Mouse (Mus musculus) limb, embryonic 15.5 days (tissue): ENCODE data around the gene Serpina3f. TPM values are rescaled to one million over a fixed set of nuclear protein-coding genes. Genes with fewer than 3 reads are reported as not detected.

ENCODE experiments used
- ATAC-seq: fragments of 200-750 bp; cut with Nextera tagmentation; 2 replicates; pipeline ENCODE4 v1.8.0; 2017; ENCODE audit warnings: low read depth, moderate TSS enrichment; ENCODE audit not compliant: insufficient number of reproducible peaks, low FRiP score, low TSS enrichment
- H3K27ac ChIP-seq: fragments of 300-500 bp; sonication (generic); 2 replicates; pipeline ENCODE4 v1.5.1; 2015; ENCODE audit warnings: moderate library complexity, mild to moderate bottlenecking, inconsistent platforms
- H3K27me3 ChIP-seq: fragments of 300-500 bp; sonication (generic); 2 replicates; pipeline ENCODE4 v1.6.1; 2015; ENCODE audit warnings: inconsistent platforms
- H3K36me3 ChIP-seq: fragments of 300-500 bp; sonication (generic); 2 replicates; pipeline ENCODE4 v1.6.1; 2015; ENCODE audit warnings: inconsistent platforms
- H3K4me1 ChIP-seq: fragments of 300-500 bp; sonication (generic); 2 replicates; pipeline ENCODE4 v1.6.1; 2015; ENCODE audit warnings: inconsistent platforms
- H3K4me2 ChIP-seq: fragments of 300-500 bp; sonication (generic); 2 replicates; pipeline ENCODE4 v1.6.1; 2015; ENCODE audit warnings: mild to moderate bottlenecking, inconsistent platforms
- H3K4me3 ChIP-seq: fragments of 300-500 bp; sonication (generic); 2 replicates; pipeline ENCODE4 v1.5.1; 2015; ENCODE audit warnings: mild to moderate bottlenecking, inconsistent platforms
- H3K9ac ChIP-seq: fragments of 300-500 bp; sonication (generic); 2 replicates; pipeline ENCODE4 v1.6.1; 2015; ENCODE audit warnings: inconsistent platforms
- H3K9me3 ChIP-seq: fragments of 300-500 bp; sonication (generic); 2 replicates; pipeline ENCODE4 v1.6.1; 2016; ENCODE audit warnings: inconsistent platforms
- WGBS: fragments of 180-500 bp; shearing (Covaris S2); methylation state at CpG from one replicate; pipeline ENCODE4 v1.1.7; 2015; 5-methylcytosine and 5-hydroxymethylcytosine counted together
- polyA plus RNA-seq: library from polyadenylated mRNA; unstranded; fragments of >200 nt; fragmentation: Nextera tagmentation; extraction: Ambion mirVana; gene quantifications from 2 replicates; pipeline ENCODE4 v1.2.1, GENCODE M21; 2015

Serpina3f gene
- not detected in 2 replicates for polyA plus RNA-seq

GRCm38 (mm10) chr12:104214445-104214753 is at the start of gene Serpina3f:
Gene Serpina3f, plus strand, starts transcription at chr12:104214544.
- no peak within 1 kb of the TSS for H3K4me2 ChIP-seq
- H3K4me1 ChIP-seq, result no peaks in the 10 kb centered on the region
- WGBS, result 71% methylated on average over 1 of the region's 1 CpGs
- H3K4me3 ChIP-seq, result no peak within 1 kb of the TSS
- ATAC-seq, result no peak
- no peak within 1 kb of the TSS for H3K27ac ChIP-seq
- H3K27me3 ChIP-seq, result no peaks in the 10 kb centered on the region
- no peak within 1 kb of the TSS for H3K9ac ChIP-seq
- H3K36me3 ChIP-seq, result no peaks in the 10 kb centered on the region
- H3K9me3 ChIP-seq, result no peaks in the 10 kb centered on the region

GRCm38 (mm10) chr12:104174747-104175146 is 39.6 kb upstream of the Serpina3f start:
- Histone ChIP-seq H3K9ac (no peak overlapping the region), H3K4me2 (no peak overlapping the region), H3K27me3 (no peaks in the 10 kb centered on the region), H3K36me3 (no peaks in the 10 kb centered on the region), H3K27ac (no peak overlapping the region), H3K4me1 (no peaks in the 10 kb centered on the region), H3K9me3 (no peaks in the 10 kb centered on the region), H3K4me3 (no peak overlapping the region)
- 61% methylated on average over 3 of the region's 3 CpGs for WGBS
- no peak for ATAC-seq

GRCm38 (mm10) chr12:104175636-104176035 is 38.7 kb upstream of the Serpina3f start:
- Histone ChIP-seq H3K4me3 (no peak overlapping the region), H3K27ac (no peak overlapping the region), H3K9ac (no peak overlapping the region), H3K36me3 (no peaks in the 10 kb centered on the region), H3K27me3 (no peaks in the 10 kb centered on the region), H3K4me2 (no peak overlapping the region), H3K9me3 (no peaks in the 10 kb centered on the region), H3K4me1 (no peaks in the 10 kb centered on the region)
- WGBS, result 67% methylated on average over 3 of the region's 3 CpGs
- ATAC-seq, result no peak

GRCm38 (mm10) chr12:104178577-104178976 is 35.8 kb upstream of the Serpina3f start:
- H3K36me3 ChIP-seq, result no peaks in the 10 kb centered on the region
- H3K27ac ChIP-seq, result no peak overlapping the region
- no peaks in the 10 kb centered on the region for H3K9me3 ChIP-seq
- no peaks in the 10 kb centered on the region for H3K27me3 ChIP-seq
- no peak overlapping the region for H3K4me3 ChIP-seq
- H3K4me2 ChIP-seq, result no peak overlapping the region
- H3K4me1 ChIP-seq, result no peaks in the 10 kb centered on the region
- no peak for ATAC-seq
- no peak overlapping the region for H3K9ac ChIP-seq

GRCm38 (mm10) chr12:104178987-104179386 is 35.4 kb upstream of the Serpina3f start:
- ATAC-seq, result no peak
- Histone ChIP-seq H3K9me3 (no peaks in the 10 kb centered on the region), H3K36me3 (no peaks in the 10 kb centered on the region), H3K27me3 (no peaks in the 10 kb centered on the region), H3K9ac (no peak overlapping the region), H3K27ac (no peak overlapping the region), H3K4me1 (no peaks in the 10 kb centered on the region), H3K4me3 (no peak overlapping the region), H3K4me2 (no peak overlapping the region)
- 86% methylated on average over 2 of the region's 2 CpGs for WGBS

GRCm38 (mm10) chr12:104185046-104185445 is 29.3 kb upstream of the Serpina3f start:
- Histone ChIP-seq H3K4me1 (no peaks in the 10 kb centered on the region), H3K9ac (no peak overlapping the region), H3K36me3 (no peaks in the 10 kb centered on the region), H3K9me3 (no peaks in the 10 kb centered on the region), H3K4me2 (no peak overlapping the region), H3K4me3 (no peak overlapping the region), H3K27me3 (no peaks in the 10 kb centered on the region), H3K27ac (no peak overlapping the region)
- ATAC-seq, result no peak
- 59% methylated on average over 4 of the region's 4 CpGs for WGBS

- 64% methylated on average over 3 of the region's 3 CpGs for WGBS
- no peaks in the 10 kb centered on the region for H3K9me3 ChIP-seq
- no peak for ATAC-seq
- no peaks in the 10 kb centered on the region for H3K36me3 ChIP-seq
- H3K27ac ChIP-seq, result no peak overlapping the region
- H3K4me3 ChIP-seq, result no peak overlapping the region
- no peak overlapping the region for H3K4me2 ChIP-seq
- no peaks in the 10 kb centered on the region for H3K4me1 ChIP-seq
- no peak overlapping the region for H3K9ac ChIP-seq
- no peaks in the 10 kb centered on the region for H3K27me3 ChIP-seq
Observed at GRCm38 (mm10) chr12:104186041-104186581, 28.2 kb upstream of the Serpina3f start.

GRCm38 (mm10) chr12:104189246-104189645 is 25.1 kb upstream of the Serpina3f start:
- Histone ChIP-seq H3K4me2 (no peak overlapping the region), H3K9ac (no peak overlapping the region), H3K4me3 (no peak overlapping the region), H3K27me3 (no peaks in the 10 kb centered on the region), H3K9me3 (no peaks in the 10 kb centered on the region), H3K27ac (no peak overlapping the region), H3K36me3 (no peaks in the 10 kb centered on the region), H3K4me1 (no peaks in the 10 kb centered on the region)
- 68% methylated on average over 2 of the region's 2 CpGs for WGBS
- ATAC-seq, result no peak

GRCm38 (mm10) chr12:104190852-104191251 is 23.5 kb upstream of the Serpina3f start:
- no peak overlapping the region for H3K9ac ChIP-seq
- H3K27ac ChIP-seq, result no peak overlapping the region
- H3K4me1 ChIP-seq, result no peaks in the 10 kb centered on the region
- ATAC-seq, result no peak
- H3K4me2 ChIP-seq, result no peak overlapping the region
- no peaks in the 10 kb centered on the region for H3K9me3 ChIP-seq
- H3K36me3 ChIP-seq, result no peaks in the 10 kb centered on the region
- no peaks in the 10 kb centered on the region for H3K27me3 ChIP-seq
- H3K4me3 ChIP-seq, result no peak overlapping the region

GRCm38 (mm10) chr12:104209149-104209548 is 5.2 kb upstream of the Serpina3f start:
- Histone ChIP-seq H3K27ac (no peak overlapping the region), H3K4me3 (no peak overlapping the region), H3K27me3 (no peaks in the 10 kb centered on the region), H3K4me1 (no peaks in the 10 kb centered on the region), H3K9me3 (no peaks in the 10 kb centered on the region), H3K4me2 (no peak overlapping the region), H3K9ac (no peak overlapping the region), H3K36me3 (no peaks in the 10 kb centered on the region)
- ATAC-seq, result no peak
- WGBS, result 83% methylated on average over 4 of the region's 4 CpGs

- Histone ChIP-seq H3K4me2 (no peak overlapping the region), H3K4me3 (no peak overlapping the region), H3K9me3 (no peaks in the 10 kb centered on the region), H3K27me3 (no peaks in the 10 kb centered on the region), H3K4me1 (no peaks in the 10 kb centered on the region), H3K36me3 (no peaks in the 10 kb centered on the region), H3K9ac (no peak overlapping the region), H3K27ac (no peak overlapping the region)
- WGBS, result 91% methylated on average over 2 of the region's 2 CpGs
- no peak for ATAC-seq
Observed at GRCm38 (mm10) chr12:104209802-104210201, 4.5 kb upstream of the Serpina3f start.

- WGBS, result 66% methylated on average over 2 of the region's 2 CpGs
- H3K36me3 ChIP-seq, result no peaks in the 10 kb centered on the region
- H3K27me3 ChIP-seq, result no peaks in the 10 kb centered on the region
- H3K4me2 ChIP-seq, result no peak overlapping the region
- H3K4me3 ChIP-seq, result no peak overlapping the region
- no peak overlapping the region for H3K9ac ChIP-seq
- no peaks in the 10 kb centered on the region for H3K4me1 ChIP-seq
- no peaks in the 10 kb centered on the region for H3K9me3 ChIP-seq
- ATAC-seq, result no peak
- H3K27ac ChIP-seq, result no peak overlapping the region
Observed at GRCm38 (mm10) chr12:104213689-104214444, 477 bp upstream of the Serpina3f start.

GRCm38 (mm10) chr12:104215249-104215648 is 905 bp downstream of the Serpina3f start:
- no peaks in the 10 kb centered on the region for H3K27me3 ChIP-seq
- H3K4me3 ChIP-seq, result no peak overlapping the region
- no peaks in the 10 kb centered on the region for H3K9me3 ChIP-seq
- no peak for ATAC-seq
- H3K4me1 ChIP-seq, result no peaks in the 10 kb centered on the region
- no peak overlapping the region for H3K9ac ChIP-seq
- no peak overlapping the region for H3K4me2 ChIP-seq
- no peaks in the 10 kb centered on the region for H3K36me3 ChIP-seq
- WGBS, result 81% methylated on average over 1 of the region's 1 CpGs
- no peak overlapping the region for H3K27ac ChIP-seq
